ENCODE assay signal across 19 mouse cellular contexts in the genomic region with DNA sequence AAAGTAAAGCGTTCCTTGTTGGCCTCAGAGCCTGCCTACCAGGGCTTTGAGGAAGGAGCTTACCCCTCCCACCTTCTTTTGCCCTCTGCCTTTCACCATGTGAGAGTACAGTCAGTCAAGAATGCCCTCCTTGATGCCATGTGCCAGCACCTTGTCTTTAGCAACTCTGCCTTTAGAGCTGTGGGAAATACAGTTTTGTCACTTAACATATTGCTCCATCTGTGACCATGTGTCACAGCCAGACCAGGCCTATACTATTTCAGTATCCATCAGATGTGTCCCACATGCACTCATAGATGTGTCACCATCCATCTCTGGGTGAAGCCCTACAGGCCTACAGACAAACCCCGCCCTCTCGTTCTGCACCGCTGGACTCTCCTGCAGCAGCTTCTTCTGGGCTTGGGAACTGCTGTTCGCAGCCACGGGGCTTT.
DNase-seq lines count a peak whose midpoint lies in the region; ATAC-seq and TF ChIP-seq lines count a peak whose summit lies in the region.
"Had no signal": no experiment of that assay in that cellular context is flagged by ENCODE, and none has a peak within 500 bp of the region (broad histone marks: within the 10 kb centered on the region; RNA-seq: fewer than 3 reads in every experiment).

No protein-coding gene starts in this region.

- peak; percentile 56 for ATAC-seq in megakaryocyte, adult 5-6 weeks (ENCODE audit: poor library complexity, severe bottlenecking)
- ATAC-seq: activated CD4-positive, CD25-positive, alpha-beta regulatory T cell, adult 4 months; forebrain, embryonic 15.5 days; inflammation-experienced regulatory T-cells, adult 6 months; midbrain, embryonic 16.5 days had no signal

- no peak for TF ChIP-seq CTCF in kidney, adult 2 months (conservative IDR thresholded peaks at IDR 0.05; ENCODE audit: insufficient read depth, insufficient read length, low read depth, low read length)
- no peak for TF ChIP-seq CTCF in bone marrow, adult 2 months (IDR thresholded peaks at IDR 0.05; ENCODE audit: control insufficient read depth, insufficient read depth, low read length)

- no peaks in the 10 kb centered on the region for H3K36me3 ChIP-seq in kidney, adult 2 months (ENCODE audit: control insufficient read depth, insufficient read depth, low read length)
- H3K36me3 ChIP-seq: forebrain, embryonic 15.5 days; heart, embryonic 12.5 days; hindbrain, embryonic 13.5 days; limb, embryonic 13.5 days had no signal

- H3K4me1 ChIP-seq in kidney, adult 2 months (ENCODE audit: control insufficient read depth, insufficient read depth, low read length): no peaks in the 10 kb centered on the region
- peaks cover 1% of the 10 kb centered on the region; the same call in 1 of the 2 replicates for H3K4me1 ChIP-seq in bone marrow, adult 2 months (ENCODE audit: control insufficient read depth, insufficient read depth, low read length)
- H3K4me1 ChIP-seq: forebrain, embryonic 15.5 days; hindbrain, embryonic 13.5 days had no signal

- no peak for TF ChIP-seq POLR2A in kidney, adult 2 months (IDR thresholded peaks at IDR 0.05; ENCODE audit: low read depth, low read length)
- no peak for TF ChIP-seq POLR2A in bone marrow, adult 2 months (IDR thresholded peaks at IDR 0.05; ENCODE audit: borderline replicate concordance, control insufficient read depth, low read depth, low read length)

- no peak overlapping the region for H3K27ac ChIP-seq in kidney, adult 2 months (ENCODE audit: insufficient read depth, low read depth, low read length)
- peak overlapping the region; percentile 77; the same call in 1 of the 2 replicates for H3K27ac ChIP-seq in bone marrow, adult 2 months (ENCODE audit: control insufficient read depth, insufficient read depth, low read depth, low read length, poor library complexity)
- H3K27ac ChIP-seq: forebrain, embryonic 15.5 days; hindbrain, embryonic 13.5 days; limb, embryonic 13.5 days; liver, embryonic 14.5 days had no signal

- peak; percentile 23 for DNase-seq in adrenal gland, postnatal 10 days
- no peak for DNase-seq in adrenal gland, adult (ENCODE audit: inconsistent age in 2 of 2, low spot score in 1 of 2)
- peak; percentile 14 to 22 for DNase-seq in kidney, postnatal 4 days
- DNase-seq in kidney, adult 2 months: no peak
- no peak for DNase-seq in right cerebral cortex, postnatal 36 days (ENCODE audit: low spot score in 2 of 2)
- no peak for DNase-seq in right cerebral cortex, postnatal 10 days (ENCODE audit: low spot score in 2 of 2)
- DNase-seq: cerebellum, adult 8-10 months; kidney, adult 9 months; thymus, adult 18-20 months had no signal

- H3K27me3 ChIP-seq in kidney, adult 2 months (replicated peaks; ENCODE audit: control insufficient read depth, insufficient read depth, low read length): no peaks in the 10 kb centered on the region
- H3K27me3 ChIP-seq: forebrain, embryonic 15.5 days; heart, embryonic 12.5 days; hindbrain, embryonic 13.5 days; limb, embryonic 13.5 days had no signal

- 79% methylated on average over 6 of the region's 6 CpGs for WGBS in kidney, adult 2 months
- WGBS in bone marrow, adult 2 months: 61% methylated on average over 6 of the region's 6 CpGs

- no peak overlapping the region for H3K4me3 ChIP-seq in kidney, adult 2 months (ENCODE audit: insufficient read depth, low read depth, low read length)
- no peak overlapping the region for H3K4me3 ChIP-seq in bone marrow, adult 2 months (replicated peaks; ENCODE audit: control insufficient read depth, low read depth, low read length)
- H3K4me3 ChIP-seq: forebrain, embryonic 15.5 days; heart, embryonic 12.5 days; hindbrain, embryonic 13.5 days; limb, embryonic 13.5 days had no signal

Comparison
In these comparisons a context has a peak if more than half of its experiments do, and no peak if none do; other contexts are left out.
1. DNase-seq: peak in adrenal gland, postnatal 10 days (single experiment) and kidney, postnatal 4 days (2 of 2); none in adrenal gland, adult (0 of 2), kidney, adult 2 months (single experiment), right cerebral cortex, postnatal 36 days (0 of 2) and right cerebral cortex, postnatal 10 days (0 of 2).